Mouse (Mus musculus): ENCODE data around the gene Adcy10.

The Adcy10 gene

DNA sequence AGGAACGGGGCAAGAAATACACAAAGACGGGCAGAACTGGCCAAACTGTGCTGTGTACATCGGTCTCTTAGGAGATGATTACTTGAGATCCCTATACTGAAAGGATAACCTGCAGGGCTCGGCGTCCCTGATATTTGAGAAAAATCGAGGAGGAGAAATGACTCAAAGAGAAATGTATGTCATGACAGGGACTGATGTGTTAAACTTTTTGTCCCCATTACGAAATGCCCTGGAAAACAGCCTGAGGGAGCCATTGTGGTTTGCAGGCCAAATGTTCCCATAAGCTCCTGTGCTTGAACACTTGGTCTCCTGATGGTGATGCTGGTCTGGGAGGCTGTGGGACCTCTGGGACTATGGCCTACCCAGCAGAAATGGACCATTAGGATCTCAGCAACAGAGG, 35.7 kb downstream of the Adcy10 start:
- in situ Hi-C loops (cut with MboI, MseI): no loop called here

DNA sequence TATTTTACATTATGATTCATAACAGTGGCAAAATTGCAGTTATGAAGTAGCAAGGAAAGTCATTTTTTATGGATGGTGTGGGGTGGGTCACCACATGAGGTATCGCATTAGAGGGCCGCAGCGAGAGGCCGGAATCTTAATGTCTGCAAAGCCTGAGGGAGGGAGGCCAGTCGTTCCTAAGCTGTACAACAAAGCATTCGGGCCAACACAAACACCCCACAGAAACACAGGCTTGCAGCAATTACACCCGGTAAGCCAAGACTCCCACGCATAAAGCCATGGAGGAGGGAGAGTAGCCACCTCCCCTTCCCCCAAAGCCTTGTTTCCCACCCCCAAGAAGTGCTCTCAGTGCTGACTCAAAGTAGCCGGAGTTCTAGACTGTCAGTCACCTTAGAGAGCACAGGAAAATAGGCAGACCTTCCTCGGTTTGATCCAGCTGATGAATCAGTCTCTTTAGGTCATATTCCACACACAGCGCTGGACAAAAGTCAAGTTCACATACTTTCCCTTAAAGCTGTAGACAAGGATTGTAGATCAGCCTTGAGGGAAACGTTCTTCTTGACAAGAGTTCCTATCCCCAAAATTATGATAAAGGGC, 51.2 kb downstream of the Adcy10 start:
- in situ Hi-C loops (cut with MboI, MseI): no loop called here

DNA sequence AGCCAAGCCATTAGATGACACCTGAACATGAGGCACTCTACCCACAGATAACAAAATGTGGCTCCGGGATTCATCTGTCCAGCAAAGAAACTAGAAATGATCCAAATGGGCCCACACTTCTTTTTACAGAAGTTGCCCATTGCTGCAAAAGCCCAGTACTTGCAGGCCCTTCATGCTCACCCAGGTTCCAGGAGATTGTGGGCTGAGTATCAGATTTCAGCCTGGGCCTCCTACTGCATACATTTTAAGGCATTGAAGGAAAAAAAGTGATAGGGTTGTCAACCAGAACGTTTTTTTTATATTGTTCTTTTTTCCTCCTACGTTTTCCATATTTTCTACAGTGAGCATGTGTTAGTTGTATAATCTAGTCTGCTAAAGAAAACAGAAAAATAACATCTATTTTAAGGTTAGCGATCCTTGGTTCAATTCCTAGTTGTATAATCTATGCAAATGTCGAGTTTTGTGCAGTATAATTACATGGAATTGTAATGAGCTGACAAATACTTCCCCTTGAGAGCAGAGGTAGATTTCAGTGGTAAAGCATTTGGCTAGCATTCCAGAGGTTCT, 52.3 kb downstream of the Adcy10 start:
- in situ Hi-C loops (cut with MboI, MseI): no loop called here

DNA sequence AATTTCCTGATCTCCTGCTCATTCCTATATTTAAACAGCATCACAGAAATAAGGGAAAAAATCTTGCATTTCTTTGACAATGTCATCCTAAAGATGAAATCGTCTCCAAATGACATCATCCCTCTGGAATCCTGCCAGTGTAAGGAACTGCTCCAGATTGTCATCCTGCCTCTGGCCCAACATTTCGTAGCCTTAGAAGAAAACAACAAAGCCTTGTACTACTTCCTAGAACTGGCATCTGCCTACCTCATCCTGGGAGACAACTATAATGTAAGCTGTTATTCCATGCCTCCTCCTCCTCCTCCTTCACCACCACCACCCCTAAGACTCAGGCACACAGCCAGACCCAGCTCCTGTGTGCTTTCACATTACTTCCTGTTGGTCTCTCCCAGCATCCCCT, 71.7 kb downstream of the Adcy10 start:
- in situ Hi-C loops (cut with MboI, MseI): no loop called here

DNA sequence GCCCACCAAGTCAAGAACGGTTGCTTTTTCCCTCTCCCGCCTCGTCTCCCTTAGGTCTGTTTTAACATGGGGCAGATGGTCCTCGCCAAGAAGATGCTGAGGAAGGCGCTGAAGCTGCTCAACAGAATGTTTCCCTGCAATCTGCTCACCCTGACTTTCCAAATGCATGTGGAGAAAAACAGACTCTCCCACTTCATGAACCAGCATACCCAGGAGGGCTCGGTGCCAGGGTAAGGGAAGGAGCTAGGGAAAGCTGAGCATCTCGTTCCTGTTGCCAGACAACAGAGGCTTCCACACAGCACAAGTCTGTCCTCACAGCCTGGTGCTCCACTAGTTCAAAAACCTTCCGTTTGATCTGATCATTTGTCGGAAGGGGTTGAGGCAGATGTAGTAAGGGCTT, 74.1 kb downstream of the Adcy10 start:
- in situ Hi-C loops (cut with MboI, MseI): no loop called here

DNA sequence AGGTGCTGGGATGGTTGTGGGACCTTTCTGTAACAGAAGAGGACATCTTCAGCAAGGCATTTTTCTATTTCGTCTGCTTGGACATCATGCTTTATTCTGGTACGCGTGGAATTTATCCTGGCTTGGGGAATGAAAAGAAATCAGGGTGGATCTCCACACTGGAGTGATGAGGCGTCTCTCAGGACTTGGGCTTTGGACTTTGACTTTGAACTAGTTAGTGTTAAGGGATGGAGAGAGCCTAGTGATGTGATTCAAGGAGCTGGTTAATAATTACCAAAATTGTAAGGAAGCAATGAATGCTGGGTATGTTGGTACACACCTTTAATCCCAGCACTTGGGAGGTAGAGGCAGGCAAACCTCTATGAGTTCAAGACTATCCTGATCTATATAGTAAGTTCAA, 80.3 kb downstream of the Adcy10 start:
- in situ Hi-C loops (cut with MboI, MseI): no loop called here

DNA sequence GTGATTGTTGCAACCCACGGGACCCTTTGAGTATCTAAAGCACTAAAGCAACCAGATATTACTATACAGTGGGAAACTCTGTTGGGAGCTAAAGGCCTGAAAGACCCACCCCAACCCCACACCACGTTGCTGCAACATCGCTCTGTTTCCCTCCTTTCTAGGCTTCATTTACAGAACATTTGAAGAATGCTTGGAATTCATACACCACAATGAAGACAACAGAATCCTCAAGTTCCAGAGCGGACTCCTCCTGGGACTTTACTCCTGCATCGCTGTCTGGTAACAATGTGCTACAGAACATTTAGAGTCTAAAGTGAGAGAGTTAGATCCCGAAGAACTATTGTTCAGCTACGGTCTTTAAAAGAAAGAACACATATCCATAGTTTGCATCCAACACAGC, 82.5 kb downstream of the Adcy10 start:
- in situ Hi-C loops (cut with MboI, MseI): no loop called here

DNA sequence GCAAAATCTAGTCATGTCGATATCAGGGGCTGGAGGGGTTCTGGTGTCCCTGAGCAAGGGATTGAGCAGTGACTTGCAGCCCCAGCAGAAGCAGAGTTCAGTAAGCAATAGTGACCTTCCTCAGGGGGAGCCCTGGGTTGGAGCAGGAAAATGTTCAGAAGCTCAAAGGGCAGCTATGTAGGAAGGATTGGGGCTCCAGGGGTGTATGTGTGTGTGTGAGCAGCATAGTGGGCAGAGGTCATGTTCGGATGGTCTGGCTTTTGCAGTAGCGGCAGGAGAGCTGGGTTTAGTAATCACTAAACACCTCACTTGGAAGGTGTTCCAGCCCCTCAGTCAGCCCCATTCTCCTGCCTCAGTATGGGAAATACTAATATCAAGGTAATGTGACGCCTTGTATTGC, 91.0 kb downstream of the Adcy10 start:
- in situ Hi-C loops (cut with MboI, MseI): no loop called here

DNA sequence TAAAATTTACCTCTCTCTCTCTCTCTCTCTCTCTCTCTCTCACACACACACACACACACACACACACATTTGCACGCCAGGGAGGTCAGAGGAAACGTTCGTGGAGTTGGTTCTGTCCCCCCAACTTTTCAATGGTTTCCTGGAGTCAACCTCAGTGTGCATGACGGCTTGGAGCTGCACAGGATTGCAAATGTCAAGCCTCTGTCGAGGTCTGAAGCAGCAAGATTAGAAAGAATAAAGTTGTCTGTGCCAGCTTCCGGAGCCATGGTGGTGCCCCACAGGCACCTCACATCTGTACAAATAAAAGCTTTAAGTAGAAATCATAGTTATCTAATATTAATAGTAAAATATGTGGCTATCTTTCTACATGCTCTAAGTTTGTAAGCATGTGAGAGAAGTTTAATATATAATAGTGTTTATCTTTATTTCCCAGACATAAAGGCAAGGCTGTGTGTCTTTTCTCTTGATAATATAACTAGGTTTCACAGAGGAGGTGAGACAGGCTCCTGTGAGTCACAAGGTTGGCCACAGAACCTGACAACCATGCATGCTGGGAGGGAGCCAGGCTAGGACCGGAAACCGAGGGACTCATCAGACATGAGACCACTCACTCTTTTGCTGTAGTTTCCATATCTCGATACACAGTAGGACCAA, 91.6 kb downstream of the Adcy10 start:
- in situ Hi-C loops (cut with MboI, MseI): no loop called here

DNA sequence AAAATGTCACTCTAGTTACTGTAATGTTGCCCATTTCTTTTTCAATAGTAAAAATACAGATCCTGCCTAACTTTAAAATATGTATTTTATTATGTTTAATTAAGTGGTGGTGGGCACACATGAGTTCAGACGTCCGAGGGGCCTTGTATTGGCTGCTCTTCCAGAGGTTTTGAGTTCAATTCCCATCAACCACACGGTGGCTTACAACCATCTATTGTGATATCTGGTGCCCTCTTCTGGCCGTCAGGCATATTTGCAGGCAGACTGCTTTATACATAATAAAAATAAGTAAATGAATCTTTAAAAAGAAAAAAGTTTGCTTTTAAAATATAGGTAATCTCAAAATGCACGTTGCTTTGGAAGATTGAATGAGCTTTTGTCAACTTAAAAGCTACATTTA, 94.3 kb downstream of the Adcy10 start:
- in situ Hi-C loops (cut with MboI, MseI): no loop called here

DNA sequence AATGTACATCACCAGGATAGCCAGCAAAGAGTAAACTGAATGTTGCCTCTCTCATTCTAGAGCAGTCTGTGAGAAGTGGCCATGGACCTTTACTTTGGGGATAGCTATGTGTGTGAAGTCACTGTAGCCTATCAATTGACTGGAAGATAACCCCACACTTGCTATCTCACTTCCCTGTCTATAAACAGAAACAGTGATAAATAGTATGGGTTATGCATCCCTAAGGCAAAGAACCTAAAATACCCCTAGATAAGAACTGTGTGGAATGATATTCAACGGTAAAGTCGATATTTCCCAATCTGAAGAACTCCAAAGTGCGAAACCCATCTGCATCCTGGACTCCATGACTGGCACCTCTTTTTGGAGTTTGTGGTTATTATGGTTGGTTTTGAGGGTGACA, 96.3 kb downstream of the Adcy10 start:
- in situ Hi-C loops (cut with MboI, MseI): loop anchor here (5.0 kb wide), 1 partner anchor 156 kb away; no protein-coding TSS in a partner anchor

DNA sequence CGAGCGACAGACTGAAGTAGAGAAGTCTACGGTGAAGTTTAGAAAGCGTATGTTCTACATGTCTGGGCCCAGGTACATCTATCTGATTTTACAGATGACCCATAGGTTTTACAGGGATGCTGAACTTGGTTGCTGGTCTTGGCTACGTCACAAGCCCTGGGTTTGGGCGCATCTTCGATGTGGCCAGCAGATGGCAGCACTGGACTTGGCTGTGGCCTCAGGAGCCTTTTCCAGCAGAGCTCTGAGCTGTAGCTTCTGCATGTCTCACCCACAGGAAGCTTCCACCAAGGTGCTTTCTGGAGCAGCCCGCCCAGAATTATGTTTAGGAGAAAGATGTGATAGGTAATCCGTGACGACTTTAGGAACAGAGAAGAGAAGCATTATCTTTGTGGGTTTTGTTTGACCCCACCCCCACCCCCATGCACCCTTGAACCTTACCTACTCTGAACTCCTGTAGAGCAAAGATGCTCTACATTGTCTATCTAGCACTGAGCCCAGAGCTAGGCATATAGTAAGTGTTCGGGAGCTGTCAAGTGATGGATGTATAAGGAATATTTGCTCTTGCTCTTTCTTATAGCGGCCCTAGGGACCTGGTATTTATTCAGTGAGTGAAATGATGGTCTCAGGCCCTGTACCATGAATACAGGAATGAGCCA, 98.7 kb downstream of the Adcy10 start:
- in situ Hi-C loops (cut with MboI, MseI): loop anchor here (5.0 kb wide), 1 partner anchor 154 kb away; no protein-coding TSS in a partner anchor

DNA sequence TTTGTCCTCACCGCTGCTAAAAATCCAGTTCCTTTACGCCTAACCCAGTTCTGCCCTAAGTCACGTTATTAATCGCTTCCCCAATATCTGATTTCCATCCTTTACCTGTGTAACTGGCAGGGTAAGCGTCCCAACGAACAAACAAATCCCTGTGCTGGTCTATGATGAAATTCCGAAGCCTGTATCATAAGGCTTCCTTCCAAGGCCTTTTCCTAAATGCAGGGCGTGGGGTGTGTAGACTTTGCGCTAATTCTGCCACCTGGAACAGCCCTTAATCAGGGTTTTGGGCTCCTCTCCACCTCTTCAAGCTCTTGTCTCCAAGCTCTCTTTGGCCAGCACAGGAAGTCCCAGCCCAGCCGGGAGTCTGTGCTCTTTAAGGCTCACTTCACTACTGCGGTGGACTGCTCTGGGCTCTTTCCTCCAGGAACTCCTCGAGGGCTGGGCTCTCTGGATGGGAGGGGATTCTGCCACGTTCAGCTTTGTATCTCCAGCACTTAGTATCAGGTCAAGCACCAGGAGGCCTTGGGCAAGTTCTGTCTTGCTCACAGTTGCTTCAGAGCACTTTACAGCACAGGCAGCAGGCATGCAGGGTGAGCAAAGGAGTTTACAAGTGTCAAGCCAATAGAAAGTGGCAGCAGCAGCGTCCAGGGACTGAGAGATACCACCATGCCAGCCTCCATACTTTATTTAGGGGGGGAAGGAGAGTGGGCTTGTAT, 100.6 kb downstream of the Adcy10 start:
- in situ Hi-C loops (cut with MboI, MseI): no loop called here

DNA sequence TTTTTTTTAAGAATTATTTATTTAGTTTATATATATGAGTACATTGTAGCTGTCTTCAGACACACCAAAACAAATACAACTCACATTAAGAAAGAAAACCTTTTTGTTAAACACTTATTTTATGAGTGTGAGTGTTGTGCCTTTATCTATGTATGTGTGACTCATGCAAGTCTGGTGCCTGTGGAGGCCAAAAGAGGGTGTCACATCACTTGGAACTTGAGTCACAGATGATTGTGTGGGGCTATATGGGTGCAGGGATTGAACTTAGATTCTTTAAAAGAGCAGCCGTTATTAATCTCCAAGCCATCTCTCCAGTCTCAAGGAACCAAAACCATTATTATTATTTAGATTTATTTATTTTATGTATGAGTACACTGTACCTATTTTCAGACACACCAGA, 101.4 kb downstream of the Adcy10 start:
- in situ Hi-C loops (cut with MboI, MseI): no loop called here

DNA sequence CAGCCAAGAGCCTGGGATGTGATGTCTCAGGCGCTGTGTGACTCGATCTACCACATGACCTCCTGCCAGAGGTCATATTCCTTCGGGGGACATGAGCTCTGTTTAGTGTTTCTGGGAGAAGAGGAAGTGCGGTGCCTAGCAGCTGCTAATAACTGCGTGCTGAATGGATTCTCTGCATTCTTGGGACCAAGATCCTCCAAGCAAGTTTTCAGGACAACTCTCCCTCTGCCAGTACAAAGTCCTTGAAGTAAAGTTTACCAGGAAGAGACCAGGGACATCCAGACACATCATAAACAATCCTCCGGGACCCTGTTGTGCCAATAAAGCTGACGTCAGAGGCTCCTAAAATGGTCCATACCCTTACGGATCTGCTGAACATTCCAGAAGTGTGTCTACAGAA, 102.9 kb downstream of the Adcy10 start:
- in situ Hi-C loops (cut with MboI, MseI): no loop called here

DNA sequence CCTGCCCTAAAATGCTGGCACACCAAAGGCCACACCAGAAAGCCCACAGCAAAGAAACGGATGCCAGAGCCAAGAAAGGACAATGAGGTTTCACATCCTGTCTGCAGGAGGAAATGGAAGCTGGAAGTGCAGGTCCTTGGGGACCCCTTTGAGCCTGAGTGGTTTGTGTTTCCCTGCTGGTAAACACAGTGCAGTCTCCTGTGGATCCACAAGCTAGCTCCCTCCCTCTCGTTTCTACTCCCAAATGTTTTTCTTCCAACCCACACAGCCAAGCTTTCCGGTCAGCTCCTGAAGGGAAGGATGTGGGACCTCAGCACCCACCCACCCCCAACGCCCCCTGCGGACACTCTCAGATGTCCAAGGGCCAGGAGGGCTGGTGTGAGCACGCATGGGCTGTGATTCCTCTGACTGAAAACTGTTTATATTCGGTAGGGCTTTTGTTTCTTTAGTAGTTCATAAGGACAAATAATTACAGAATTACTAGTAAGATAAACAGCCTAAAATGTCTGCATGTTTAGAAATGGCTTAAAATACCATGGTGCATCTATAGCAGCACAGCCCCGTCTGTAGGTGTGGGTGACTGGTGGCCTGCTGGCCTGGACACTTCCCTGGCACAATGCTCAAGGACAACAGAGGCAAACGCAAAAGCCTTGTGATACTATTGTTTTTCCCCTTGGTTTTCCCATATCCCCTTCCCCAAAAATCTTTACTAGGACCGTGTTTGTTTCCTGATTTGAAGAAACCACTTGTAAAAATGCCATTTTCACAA, 104.5 kb downstream of the Adcy10 start:
- in situ Hi-C loops (cut with MboI, MseI): no loop called here

DNA sequence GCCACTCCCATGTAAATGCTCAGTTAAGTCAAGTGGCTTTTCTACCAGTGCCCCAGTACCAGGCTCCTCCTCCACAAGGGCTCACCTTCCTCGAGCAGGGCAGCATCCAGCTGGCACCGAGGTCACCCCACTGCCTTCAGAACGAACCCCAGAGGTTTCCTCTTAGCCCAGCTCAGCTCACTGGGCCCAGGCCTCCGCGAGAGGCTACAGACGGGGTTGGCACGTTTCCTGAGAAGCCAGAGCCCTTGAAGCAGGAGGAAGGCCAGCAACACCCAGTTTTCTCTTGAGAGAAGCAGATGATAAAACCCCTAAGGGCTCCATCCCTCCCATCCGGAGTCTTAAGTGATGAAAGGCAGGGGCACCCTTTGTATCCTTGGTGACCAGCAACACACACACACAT, 105.8 kb downstream of the Adcy10 start:
- in situ Hi-C loops (cut with MboI, MseI): no loop called here

DNA sequence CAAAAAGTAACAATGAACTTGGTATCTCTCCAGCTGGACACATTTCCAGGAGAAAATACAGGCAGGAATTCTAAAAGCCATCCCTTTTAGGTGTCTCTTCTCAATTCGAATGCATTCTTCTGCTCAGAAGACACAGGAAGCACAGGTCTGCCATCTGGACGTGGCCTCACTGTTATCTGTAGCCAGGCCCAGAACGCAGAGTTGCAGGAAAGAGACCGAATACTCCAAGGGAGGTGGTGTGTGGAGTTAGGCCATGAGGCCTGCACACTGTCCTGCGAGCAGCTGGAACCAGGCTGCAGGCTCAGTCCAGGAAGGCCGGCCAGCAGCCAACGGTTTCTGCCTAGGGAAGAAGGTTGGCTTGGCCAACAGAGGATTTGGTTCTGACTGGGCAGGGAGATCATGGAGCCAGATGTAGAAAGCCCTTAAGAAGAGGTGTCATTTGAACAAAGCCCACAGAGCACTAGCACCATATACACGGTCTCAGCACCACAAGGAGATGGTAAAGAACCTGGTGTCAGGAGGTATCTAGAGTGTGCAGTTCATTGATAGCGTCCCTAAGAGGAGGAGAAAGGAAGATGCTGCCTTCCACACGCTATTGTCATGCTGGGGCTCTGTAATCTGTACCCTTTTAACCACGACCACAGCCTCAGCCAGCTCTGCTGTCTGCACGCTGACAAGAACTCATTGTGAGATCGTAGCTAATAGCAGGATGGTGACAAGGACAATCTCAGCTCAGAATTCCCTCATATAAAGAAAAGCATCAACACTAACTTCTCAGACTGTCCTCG, 107.5 kb downstream of the Adcy10 start:
- in situ Hi-C loops (cut with MboI, MseI): no loop called here

DNA sequence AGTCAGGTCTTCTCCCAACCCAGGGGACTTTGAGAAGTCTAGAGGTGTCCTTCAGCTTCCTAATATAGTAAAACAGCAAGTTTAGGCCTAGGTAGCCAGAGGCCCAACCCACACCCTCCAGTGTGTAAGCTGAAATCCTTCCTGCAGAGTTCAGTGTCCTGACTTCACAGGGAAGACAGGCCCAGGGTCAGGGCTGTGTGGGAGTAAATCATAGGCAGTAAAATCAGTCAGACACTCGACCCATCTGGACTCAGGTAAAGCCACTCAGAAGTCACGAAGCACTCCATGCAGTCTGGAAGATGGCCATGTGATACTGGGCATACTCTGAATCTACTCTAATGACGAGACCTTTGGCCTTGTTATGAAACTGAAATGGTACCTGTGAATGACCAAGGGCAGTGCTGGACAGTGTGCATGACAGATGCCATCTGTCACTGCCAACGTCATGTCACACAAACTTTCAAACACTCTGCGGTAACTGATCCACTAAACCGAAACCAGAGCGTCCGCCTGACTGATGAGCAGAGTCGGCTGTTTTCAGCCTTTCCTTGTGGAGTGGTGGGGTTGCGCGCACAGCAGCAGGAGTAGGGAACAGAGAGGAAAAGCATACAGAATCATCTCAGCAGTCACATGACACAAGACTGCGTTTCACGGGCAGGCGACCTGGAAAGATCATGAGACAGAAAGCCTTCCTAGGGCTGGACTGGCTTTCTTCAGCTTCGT, 109.9 kb downstream of the Adcy10 start:
- in situ Hi-C loops (cut with MboI, MseI): loop anchor here (5.0 kb wide), 1 partner anchor 37 kb away; the partner anchor contains the start of gene Mpzl1

DNA sequence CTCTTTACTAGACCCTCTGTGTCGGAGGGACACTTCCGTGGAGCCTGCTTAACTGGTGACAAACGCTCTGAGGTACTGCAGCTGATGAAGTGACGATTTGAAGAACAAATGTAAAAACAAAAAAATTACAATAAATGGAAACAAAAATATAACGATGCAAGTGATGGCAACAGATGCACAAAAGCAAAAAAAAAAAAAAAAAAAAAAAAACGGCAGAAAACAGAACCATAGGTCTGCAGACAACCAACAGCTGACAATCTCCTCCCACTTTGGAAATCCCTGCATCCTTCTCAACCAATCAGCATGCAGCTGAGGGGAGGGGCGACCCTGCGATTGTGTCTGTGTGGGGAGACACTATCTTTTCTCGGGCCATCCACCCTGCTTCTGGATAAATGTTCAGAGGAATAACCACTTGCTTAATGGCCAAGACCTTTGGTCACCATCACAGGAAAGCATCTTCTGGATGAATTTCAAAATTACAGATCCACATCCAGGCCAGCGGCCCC, 116.8 kb downstream of the Adcy10 start:
- in situ Hi-C loops (cut with MboI, MseI): no loop called here
